Mouse (Mus musculus) liver, embryonic 14.5 days (tissue): ENCODE data around the gene Plaur.

Experiments
- CTCF ChIP-seq: IDR thresholded peaks from 2 replicates; pipeline ENCODE4 v1.5.1; 2016; ENCODE audit warnings: antibody characterized with exemption, low read depth, control low read depth
- EP300 ChIP-seq: IDR thresholded peaks from 2 replicates; pipeline ENCODE4 v1.6.1; 2016; ENCODE audit warnings: antibody characterized with exemption, low read depth

DNA sequence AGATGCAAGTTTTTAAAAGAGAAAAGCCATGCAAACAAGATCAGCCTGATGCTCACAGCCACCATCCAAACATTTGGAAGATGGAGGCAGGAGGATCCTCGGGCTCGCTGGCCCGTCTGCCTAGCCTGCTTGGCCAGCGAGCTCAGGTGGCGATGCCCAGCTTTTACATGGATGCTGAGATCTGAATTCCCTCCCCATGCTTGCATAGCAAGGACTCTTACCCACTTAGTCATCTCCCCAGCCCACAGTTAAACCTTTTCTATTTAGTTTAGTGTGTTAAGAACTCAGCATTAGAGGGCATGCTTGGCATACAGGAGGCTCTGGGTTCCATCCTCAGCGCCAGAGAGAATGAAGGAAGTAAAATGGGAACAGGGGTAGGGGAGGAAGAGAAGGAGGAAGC, 23.1 kb upstream of the Plaur start:
- TF ChIP-seq EP300, result no peak
- TF ChIP-seq CTCF, result no peak
